Mouse (Mus musculus) G1E-ER4 (cell line): ENCODE results near the gene Eps15. TPM values are rescaled to one million over a fixed set of nuclear protein-coding genes. Genes with fewer than 3 reads are reported as not detected.

Experiments
- GATA1 ChIP-seq: IDR thresholded peaks from one replicate; pipeline ENCODE4 v1.8.0; 2012; ENCODE audit warnings: low read length, inconsistent platforms
- polyA plus RNA-seq: library from polyadenylated mRNA; stranded (reverse); fragments of >175 nt; gene quantifications from 2 replicates; pipeline ENCODE4 v1.2.3, GENCODE M21; 2012

The Eps15 gene
- polyA plus RNA-seq, 1 experiment = 8.5 TPM

GRCm38 (mm10) chr4:109433641-109434040 lies 153.6 kb downstream of the Eps15 start:
- TF ChIP-seq GATA1 = no peak

GRCm38 (mm10) chr4:109434256-109434655 lies 154.2 kb downstream of the Eps15 start:
- no peak for TF ChIP-seq GATA1

Other genes starting within 250 kb of the Eps15 start
- gene Osbpl9, start 78.0 kb upstream of the Eps15 start, polyA plus RNA-seq = 3.4 and 5.4 TPM in 2 replicates
- gene Calr4, start 45.8 kb upstream of the Eps15 start, polyA plus RNA-seq = 0.22 and 0.48 TPM in 2 replicates
- gene Ttc39a, start 126.4 kb downstream of the Eps15 start, polyA plus RNA-seq = 6.1 and 7.6 TPM in 2 replicates
- 13.8 and 18.9 TPM in 2 replicates for gene Rnf11, start 204.5 kb downstream of the Eps15 start, polyA plus RNA-seq